Mouse (Mus musculus) liver, embryonic 14.5 days (tissue): ENCODE results near the gene D630023F18Rik.

ENCODE experiments used
- CTCF ChIP-seq: IDR thresholded peaks from 2 replicates; pipeline ENCODE4 v1.5.1; 2016; ENCODE audit warnings: antibody characterized with exemption, low read depth, control low read depth
- EP300 ChIP-seq: IDR thresholded peaks from 2 replicates; pipeline ENCODE4 v1.6.1; 2016; ENCODE audit warnings: antibody characterized with exemption, low read depth

DNA sequence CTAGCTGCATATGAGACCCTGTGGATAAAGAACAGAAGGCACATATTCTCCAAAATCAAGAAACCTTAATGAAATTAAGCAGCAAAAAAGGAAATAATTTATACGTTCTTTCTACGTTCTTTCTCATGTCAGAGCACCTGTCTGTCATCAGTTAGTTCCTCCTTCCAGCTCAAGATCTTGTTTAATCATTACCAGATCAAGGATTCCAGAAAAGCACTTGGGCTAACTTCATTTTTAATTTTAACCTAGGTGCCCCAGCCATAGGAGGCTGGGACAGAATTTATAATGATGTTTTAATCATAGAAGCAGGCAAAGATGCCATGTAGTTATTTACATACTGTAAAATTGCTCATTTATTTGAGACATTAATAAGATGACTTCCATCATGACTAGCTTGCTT is 21.8 kb upstream of the D630023F18Rik start:
- TF ChIP-seq CTCF (no peak), EP300 (no peak)
